Comparison of ENCODE assay signal across 8 mouse cellular contexts in genomic region chr8:105347428-105348221, GRCm38 (mm10). TPM values are rescaled to one million over a fixed set of nuclear protein-coding genes. Genes with fewer than 3 reads are reported as not detected.
DNase-seq lines count a peak whose midpoint lies in the region; ATAC-seq lines count a peak whose summit lies in the region.

Gene Fhod1, minus strand, starts transcription at chr8:105347953.

- peak within 1 kb of the TSS; percentile 79 for H3K4me3 ChIP-seq in hindbrain, embryonic 16.5 days (ENCODE audit: low read length)
- peak within 1 kb of the TSS; percentile 98 for H3K4me3 ChIP-seq in megakaryocyte, embryonic 14.5 days (replicated peaks)

- peak within 1 kb of the TSS; percentile 82 for H3K27ac ChIP-seq in hindbrain, embryonic 16.5 days (ENCODE audit: low read depth, low read length)

- peak within 1 kb of the TSS; percentile 76 for H3K4me2 ChIP-seq in hindbrain, embryonic 16.5 days (ENCODE audit: low read length)

- no peaks in the 10 kb centered on the region for H3K36me3 ChIP-seq in hindbrain, embryonic 16.5 days (ENCODE audit: control insufficient read depth, insufficient read depth, low read length)
- peaks cover 25% of the 10 kb centered on the region for H3K36me3 ChIP-seq in megakaryocyte, embryonic 14.5 days (replicated peaks; ENCODE audit: low read length)

- WGBS in hindbrain, embryonic 16.5 days, result under 1% methylated on average over 52 of the region's 53 CpGs

- no peaks in the 10 kb centered on the region for H3K9me3 ChIP-seq in hindbrain, embryonic 16.5 days (ENCODE audit: control insufficient read depth, low read length)
- no peaks in the 10 kb centered on the region for H3K9me3 ChIP-seq in megakaryocyte, embryonic 14.5 days

- peak; percentile 89 for ATAC-seq in hindbrain, embryonic 16.5 days

- peak within 1 kb of the TSS; percentile 85 for H3K9ac ChIP-seq in hindbrain, embryonic 16.5 days (ENCODE audit: low read depth, low read length)

- DNase-seq in ZHBTc4 (ENCODE audit: low read depth, low spot score), result peak; percentile 99
- DNase-seq in cerebellum, postnatal 4 days (ENCODE audit: low spot score in 2 of 2), result peak; percentile 63 to 87
- DNase-seq in gastrocnemius, adult 18-20 months (ENCODE audit: low spot score), result peak; percentile 95
- DNase-seq in left cerebral cortex, adult 8-10 months (ENCODE audit: low spot score in 2 of 2), result peak; percentile 59 to 89
- peak; percentile 93 for DNase-seq in right cerebral cortex, postnatal 10 days (ENCODE audit: low spot score in 2 of 2)
- peak; percentile 88 for DNase-seq in urinary bladder, postnatal 25 days (ENCODE audit: low spot score)

- peaks cover 3% of the 10 kb centered on the region; the same call in 1 of the 2 replicates for H3K27me3 ChIP-seq in hindbrain, embryonic 16.5 days (replicated peaks; ENCODE audit: control insufficient read depth, insufficient read depth, low read length)
- H3K27me3 ChIP-seq in megakaryocyte, embryonic 14.5 days (replicated peaks), result peaks cover 35% of the 10 kb centered on the region

- peaks cover 17% of the 10 kb centered on the region for H3K4me1 ChIP-seq in hindbrain, embryonic 16.5 days (ENCODE audit: control insufficient read depth, insufficient read depth, low read depth, low read length)
- peaks cover 68% of the 10 kb centered on the region for H3K4me1 ChIP-seq in megakaryocyte, embryonic 14.5 days

RNA-seq across cellular contexts. Expression of gene Fhod1, which starts in this region (rescaled TPM):
- total RNA-seq in gastrocnemius, adult 18-20 months (2021), result 10 to 100 TPM; 19.7 to 26.1 TPM
- polyA plus RNA-seq in hindbrain, embryonic 16.5 days (2015; fragmentation: Nextera tagmentation; extraction: Ambion mirVana), result 0.69 and 0.93 TPM in 2 replicates
- total RNA-seq in left cerebral cortex, adult 8-10 months (2022), result 1 to 10 TPM; 2.5 to 5.2 (median 4.0) TPM
- polyA plus RNA-seq in megakaryocyte, embryonic 14.5 days (2012; ENCODE audit: insufficient read depth, low replicate concordance), result 78.6 and 155 TPM in 2 replicates

Comparison
In these comparisons a context has a peak if more than half of its experiments do, and no peak if none do; other contexts are left out.
1. Peak in every context shown above with its lines: DNase-seq, ATAC-seq, H3K4me3 ChIP-seq and H3K27ac ChIP-seq.
2. RNA of gene Fhod1 (polyA plus RNA-seq): 78.6 to 155 TPM in megakaryocyte, embryonic 14.5 days; 0.69 to 0.93 TPM in hindbrain, embryonic 16.5 days; every median in the first group is over 10 times any median in the second.
3. Peak in ATAC-seq, H3K4me3 ChIP-seq, H3K27ac ChIP-seq, H3K9ac ChIP-seq and H3K4me2 ChIP-seq in hindbrain, embryonic 16.5 days; RNA of the gene not detected or under 1 TPM.